Mouse (Mus musculus) forebrain, embryonic 12.5 days (tissue): ENCODE measurements around the gene Ifi205. TPM values are rescaled to one million over a fixed set of nuclear protein-coding genes. Genes with fewer than 3 reads are reported as not detected.
"Not testable (repeated sequence)": the region's sequence is repeated elsewhere in the genome, so short reads cannot be mapped to it uniquely, and the experiment has no call there.

ENCODE experiments used
- ATAC-seq: fragments of 200-750 bp; cut with Nextera tagmentation; 2 replicates; pipeline ENCODE4 v1.8.0; 2017; ENCODE audit warnings: moderate TSS enrichment; ENCODE audit not compliant: low FRiP score
- H3K27ac ChIP-seq: fragments of 300-500 bp; sonication (generic); 2 replicates; pipeline ENCODE4 v1.5.1; 2016; ENCODE audit warnings: mild to moderate bottlenecking
- H3K27me3 ChIP-seq: fragments of 300-500 bp; sonication (generic); 2 replicates; pipeline ENCODE4 v1.6.1; 2016; ENCODE audit warnings: mild to moderate bottlenecking
- H3K36me3 ChIP-seq: fragments of 300-500 bp; sonication (generic); replicated peaks from 2 replicates; pipeline ENCODE4 v1.6.1; 2016; ENCODE audit warnings: mild to moderate bottlenecking
- H3K4me1 ChIP-seq: fragments of 300-500 bp; sonication (generic); 2 replicates; pipeline ENCODE4 v1.6.1; 2016
- H3K4me2 ChIP-seq: fragments of 300-500 bp; sonication (generic); 2 replicates; pipeline ENCODE4 v1.6.1; 2016; ENCODE audit warnings: mild to moderate bottlenecking, moderate library complexity
- H3K4me3 ChIP-seq: fragments of 300-500 bp; sonication (generic); replicated peaks from 2 replicates; pipeline ENCODE4 v1.5.1; 2016; ENCODE audit warnings: mild to moderate bottlenecking
- H3K9ac ChIP-seq: fragments of 300-500 bp; sonication (generic); 2 replicates; pipeline ENCODE4 v1.6.1; 2016; ENCODE audit warnings: mild to moderate bottlenecking
- H3K9me3 ChIP-seq: fragments of 300-500 bp; sonication (generic); 2 replicates; pipeline ENCODE4 v1.6.1; 2016
- WGBS: fragments of 180-500 bp; shearing (Covaris S2); methylation state at CpG from one replicate; pipeline ENCODE4 v1.1.7; 2016; 5-methylcytosine and 5-hydroxymethylcytosine counted together
- polyA plus RNA-seq: library from polyadenylated mRNA; unstranded; fragments of >200 nt; fragmentation: Nextera tagmentation; extraction: Ambion mirVana; gene quantifications from 2 replicates; pipeline ENCODE4 v1.2.1, GENCODE M21; 2016

Gene Ifi205
- not detected in 2 replicates for polyA plus RNA-seq

GRCm38 (mm10) chr1:174031698-174032097, at the start of gene Ifi205:
Gene Ifi205, minus strand, starts transcription at chr1:174031810.
- Histone ChIP-seq H3K9ac (no peak within 1 kb of the TSS), H3K4me1 (no peaks in the 10 kb centered on the region), H3K36me3 (no peaks in the 10 kb centered on the region), H3K4me2 (no peak within 1 kb of the TSS), H3K4me3 (no peak within 1 kb of the TSS), H3K27ac (no peak within 1 kb of the TSS), H3K27me3 (no peaks in the 10 kb centered on the region), H3K9me3 (no peaks in the 10 kb centered on the region)
- WGBS = 61% methylated on average over 1 of the region's 1 CpGs
- ATAC-seq = no peak

- H3K27ac ChIP-seq = no peak within 1 kb of the TSS
- H3K4me3 ChIP-seq = no peak within 1 kb of the TSS
- H3K4me1 ChIP-seq = no peaks in the 10 kb centered on the region
- no peaks in the 10 kb centered on the region for H3K27me3 ChIP-seq
- H3K9ac ChIP-seq = no peak within 1 kb of the TSS
- WGBS = 90% methylated on average over 3 of the region's 3 CpGs
- no peak for ATAC-seq
- H3K4me2 ChIP-seq = no peak within 1 kb of the TSS
- H3K9me3 ChIP-seq = no peaks in the 10 kb centered on the region
- no peaks in the 10 kb centered on the region for H3K36me3 ChIP-seq
Observed at GRCm38 (mm10) chr1:174066305-174066704, 34.7 kb upstream of the Ifi205 start, which contains the start of gene Olfr430. Gene Olfr430, plus strand, starts transcription at chr1:174066605.

GRCm38 (mm10) chr1:174055248-174055647, 23.6 kb upstream of the Ifi205 start:
- H3K27me3 ChIP-seq = no peaks in the 10 kb centered on the region
- ATAC-seq = no peak
- H3K4me3 ChIP-seq = no peak overlapping the region
- H3K4me2 ChIP-seq = no peak overlapping the region
- H3K27ac ChIP-seq = no peak overlapping the region
- H3K4me1 ChIP-seq = no peaks in the 10 kb centered on the region
- 74% methylated on average over 2 of the region's 2 CpGs for WGBS
- no peaks in the 10 kb centered on the region for H3K36me3 ChIP-seq
- no peaks in the 10 kb centered on the region for H3K9me3 ChIP-seq
- H3K9ac ChIP-seq = no peak overlapping the region

GRCm38 (mm10) chr1:174052981-174053380, 21.4 kb upstream of the Ifi205 start:
- Histone ChIP-seq H3K4me1 (no peaks in the 10 kb centered on the region), H3K27me3 (no peaks in the 10 kb centered on the region), H3K9me3 (no peaks in the 10 kb centered on the region), H3K9ac (no peak overlapping the region), H3K4me3 (no peak overlapping the region), H3K27ac (no peak overlapping the region), H3K36me3 (no peaks in the 10 kb centered on the region), H3K4me2 (no peak overlapping the region)
- WGBS = 90% methylated on average over 3 of the region's 3 CpGs
- ATAC-seq = no peak

- 87% methylated on average over 5 of the region's 5 CpGs for WGBS
- Histone ChIP-seq H3K9ac (no peak overlapping the region), H3K27me3 (no peaks in the 10 kb centered on the region), H3K4me1 (no peaks in the 10 kb centered on the region), H3K4me3 (no peak overlapping the region), H3K9me3 (no peaks in the 10 kb centered on the region), H3K36me3 (no peaks in the 10 kb centered on the region), H3K27ac (no peak overlapping the region), H3K4me2 (no peak overlapping the region)
- ATAC-seq = no peak
Observed at GRCm38 (mm10) chr1:174051931-174052536, 20.4 kb upstream of the Ifi205 start.

GRCm38 (mm10) chr1:174051515-174051914, 19.9 kb upstream of the Ifi205 start:
- 88% methylated on average over 4 of the region's 4 CpGs for WGBS
- no peak for ATAC-seq
- H3K4me1 ChIP-seq = no peaks in the 10 kb centered on the region
- no peaks in the 10 kb centered on the region for H3K27me3 ChIP-seq
- H3K9me3 ChIP-seq = no peaks in the 10 kb centered on the region
- H3K4me2 ChIP-seq = no peak overlapping the region
- H3K4me3 ChIP-seq = no peak overlapping the region
- H3K9ac ChIP-seq = no peak overlapping the region
- H3K27ac ChIP-seq = no peak overlapping the region
- no peaks in the 10 kb centered on the region for H3K36me3 ChIP-seq

GRCm38 (mm10) chr1:174050532-174050931, 18.9 kb upstream of the Ifi205 start:
- H3K4me2 ChIP-seq = no peak overlapping the region
- no peak overlapping the region for H3K4me3 ChIP-seq
- no peak overlapping the region for H3K27ac ChIP-seq
- no peaks in the 10 kb centered on the region for H3K4me1 ChIP-seq
- 87% methylated on average over 4 of the region's 4 CpGs for WGBS
- H3K36me3 ChIP-seq = no peaks in the 10 kb centered on the region
- ATAC-seq = no peak
- H3K27me3 ChIP-seq = no peaks in the 10 kb centered on the region
- H3K9ac ChIP-seq = no peak overlapping the region
- H3K9me3 ChIP-seq = no peaks in the 10 kb centered on the region

GRCm38 (mm10) chr1:174049357-174049756, 17.7 kb upstream of the Ifi205 start:
- not testable (repeated sequence) for H3K9me3 ChIP-seq, H3K4me1 ChIP-seq, H3K27ac ChIP-seq, H3K36me3 ChIP-seq, ATAC-seq, H3K4me2 ChIP-seq, H3K9ac ChIP-seq, H3K27me3 ChIP-seq, H3K4me3 ChIP-seq
- 82% methylated on average over 4 of the region's 4 CpGs for WGBS

GRCm38 (mm10) chr1:174048893-174049292, 17.3 kb upstream of the Ifi205 start, which contains the start of gene Olfr432:
Gene Olfr432, plus strand, starts transcription at chr1:174049205.
- H3K9me3 ChIP-seq = no peaks in the 10 kb centered on the region
- H3K4me2 ChIP-seq = no peak within 1 kb of the TSS
- ATAC-seq = no peak
- H3K4me3 ChIP-seq = no peak within 1 kb of the TSS
- WGBS = 81% methylated on average over 2 of the region's 2 CpGs
- no peak within 1 kb of the TSS for H3K9ac ChIP-seq
- H3K36me3 ChIP-seq = no peaks in the 10 kb centered on the region
- H3K27me3 ChIP-seq = no peaks in the 10 kb centered on the region
- H3K27ac ChIP-seq = no peak within 1 kb of the TSS
- no peaks in the 10 kb centered on the region for H3K4me1 ChIP-seq

- H3K36me3 ChIP-seq, H3K9me3 ChIP-seq, ATAC-seq: not testable (repeated sequence)
Observed at GRCm38 (mm10) chr1:174048227-174048626, 16.6 kb upstream of the Ifi205 start.

GRCm38 (mm10) chr1:174044431-174044830, 12.8 kb upstream of the Ifi205 start:
- Histone ChIP-seq H3K27me3 (no peaks in the 10 kb centered on the region), H3K36me3 (no peaks in the 10 kb centered on the region), H3K9me3 (no peaks in the 10 kb centered on the region), H3K4me3 (no peak overlapping the region), H3K27ac (no peak overlapping the region), H3K9ac (no peak overlapping the region), H3K4me2 (no peak overlapping the region), H3K4me1 (no peaks in the 10 kb centered on the region)
- 75% methylated on average over 2 of the region's 2 CpGs for WGBS
- ATAC-seq = no peak

More at GRCm38 (mm10) chr1:174048227-174048626, 16.6 kb upstream of the Ifi205 start:
- not testable (repeated sequence) for H3K4me2 ChIP-seq, H3K4me3 ChIP-seq, H3K27me3 ChIP-seq, H3K9ac ChIP-seq, H3K4me1 ChIP-seq, H3K27ac ChIP-seq
- 91% methylated on average over 6 of the region's 6 CpGs for WGBS

GRCm38 (mm10) chr1:174042091-174042884, 10.7 kb upstream of the Ifi205 start:
- not testable (repeated sequence) for H3K27me3 ChIP-seq, H3K4me1 ChIP-seq, H3K9me3 ChIP-seq, H3K4me3 ChIP-seq, ATAC-seq, H3K27ac ChIP-seq, H3K36me3 ChIP-seq, H3K4me2 ChIP-seq, H3K9ac ChIP-seq
- WGBS = 88% methylated on average over 12 of the region's 12 CpGs
